Mouse (Mus musculus) stomach, embryonic 16.5 days (tissue): ENCODE measurements at regions not wholly inside any gene's neighbourhood (a gene's known extent, or its start where the extent isn't known, plus 50 kb on each side); places are given as distances from the start of the nearest gene placed in this dataset.
A peak's percentile ranks its signal among the peaks of the same experiment; 100 is the strongest.
"Not testable (repeated sequence)": the region's sequence is repeated elsewhere in the genome, so short reads cannot be mapped to it uniquely, and the experiment has no call there.

Experiments used
- ATAC-seq: fragments of 200-750 bp; cut with Nextera tagmentation; 2 replicates; pipeline ENCODE4 v1.8.0; 2017; ENCODE audit warnings: moderate number of reproducible peaks, moderate TSS enrichment; ENCODE audit not compliant: insufficient read depth, low FRiP score
- H3K27ac ChIP-seq: fragments of 300-500 bp; sonication (generic); 2 replicates; pipeline ENCODE4 v1.5.1; 2014; ENCODE audit warnings: low read length
- H3K27me3 ChIP-seq: fragments of 300-500 bp; sonication (generic); 2 replicates; pipeline ENCODE4 v1.6.1; 2014; ENCODE audit warnings: low read length, control low read depth, mixed read lengths; ENCODE audit not compliant: control insufficient read depth, insufficient read depth
- H3K36me3 ChIP-seq: fragments of 300-500 bp; sonication (generic); 2 replicates; pipeline ENCODE4 v1.6.1; 2014; ENCODE audit warnings: low read length; ENCODE audit not compliant: control insufficient read depth, insufficient read depth
- H3K4me1 ChIP-seq: fragments of 300-500 bp; sonication (generic); 2 replicates; pipeline ENCODE4 v1.6.1; 2014; ENCODE audit warnings: low read length, control low read depth, mixed read lengths; ENCODE audit not compliant: control insufficient read depth, insufficient read depth
- H3K4me2 ChIP-seq: fragments of 300-500 bp; sonication (generic); 2 replicates; pipeline ENCODE4 v1.6.1; 2014; ENCODE audit warnings: low read depth, low read length, mixed read lengths
- H3K4me3 ChIP-seq: fragments of 300-500 bp; sonication (generic); replicated peaks from 2 replicates; pipeline ENCODE4 v1.5.1; 2014; ENCODE audit warnings: mild to moderate bottlenecking, low read length
- H3K9ac ChIP-seq: fragments of 300-500 bp; sonication (generic); 2 replicates; pipeline ENCODE4 v1.6.1; 2014; ENCODE audit warnings: low read length
- H3K9me3 ChIP-seq: fragments of 300-500 bp; sonication (generic); replicated peaks from 2 replicates; pipeline ENCODE4 v1.6.1; 2016; ENCODE audit warnings: low read length, control low read depth; ENCODE audit not compliant: control insufficient read depth
- WGBS: fragments of 180-500 bp; shearing (Covaris S2); extraction: QIAGEN DNeasy Blood & Tissue Kit; methylation state at CpG from one replicate; pipeline ENCODE4 v1.1.7; 2014; 5-methylcytosine and 5-hydroxymethylcytosine counted together

DNA sequence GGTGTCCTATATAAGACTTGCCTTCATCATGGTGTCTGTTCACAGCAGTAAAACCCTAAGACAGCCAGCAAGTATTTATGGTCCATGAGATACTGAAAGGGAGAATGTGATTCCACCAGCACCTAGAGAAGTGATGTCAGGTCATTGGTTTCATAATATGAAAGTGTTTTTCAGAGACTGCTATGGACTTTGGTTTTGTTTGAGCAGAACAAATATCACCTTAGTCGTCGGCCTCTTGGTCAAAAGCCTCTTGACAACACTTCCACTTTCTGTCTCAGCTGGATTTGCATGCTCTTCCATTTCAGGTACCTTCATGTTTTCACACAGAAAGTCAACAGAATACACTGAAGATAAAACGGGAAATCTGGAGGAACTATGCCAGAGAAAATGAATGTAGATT, 56.7 kb upstream of the Lrrc8b start:
- H3K36me3 ChIP-seq: no peaks in the 10 kb centered on the region
- no peaks in the 10 kb centered on the region for H3K4me1 ChIP-seq
- no peak overlapping the region for H3K27ac ChIP-seq
- no peaks in the 10 kb centered on the region for H3K9me3 ChIP-seq
- no peak overlapping the region for H3K9ac ChIP-seq
- no peak overlapping the region for H3K4me2 ChIP-seq
- 72% methylated on average over 3 of the region's 3 CpGs for WGBS
- H3K27me3 ChIP-seq: no peaks in the 10 kb centered on the region
- no peak overlapping the region for H3K4me3 ChIP-seq
- no peak for ATAC-seq

- not testable (repeated sequence) for H3K4me3 ChIP-seq, H3K36me3 ChIP-seq, H3K4me1 ChIP-seq, H3K27me3 ChIP-seq, H3K9ac ChIP-seq, H3K4me2 ChIP-seq, H3K9me3 ChIP-seq, H3K27ac ChIP-seq, ATAC-seq
- 80% methylated on average over 1 of the region's 1 CpGs for WGBS
These were observed 59.2 kb upstream of the Lrrc8b start for GRCm38 (mm10) chr5:105356393-105356792.

DNA sequence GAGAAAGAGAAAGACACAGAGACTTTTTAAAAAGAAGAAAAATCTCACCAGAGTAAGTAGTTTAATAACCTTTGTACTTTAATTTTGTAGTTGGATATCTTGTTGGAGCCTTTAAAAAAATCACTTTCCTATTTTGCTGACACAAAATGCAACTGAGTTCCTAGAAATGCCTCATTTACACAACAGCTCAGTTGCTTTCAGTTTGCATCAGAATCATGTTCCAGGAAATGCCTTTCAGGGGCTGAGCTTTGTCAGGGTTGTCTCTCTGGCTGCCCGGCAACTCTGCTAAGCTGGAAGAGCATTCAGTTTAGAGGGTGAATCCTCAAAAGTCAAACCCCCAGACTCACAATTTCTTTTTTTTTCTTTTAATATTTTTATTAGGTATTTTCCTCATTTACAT, 60.5 kb upstream of the Gbp6 start:
- Histone ChIP-seq H3K27me3 (no peaks in the 10 kb centered on the region), H3K4me1 (no peaks in the 10 kb centered on the region), H3K9ac (no peak overlapping the region), H3K4me2 (no peak overlapping the region), H3K9me3 (no peaks in the 10 kb centered on the region), H3K36me3 (no peaks in the 10 kb centered on the region), H3K27ac (no peak overlapping the region), H3K4me3 (no peak overlapping the region)
- no peak for ATAC-seq
- whole genome bisulfite sequencing: 64% methylated on average over 1 of the region's 1 CpGs

- Histone ChIP-seq H3K36me3 (no peaks in the 10 kb centered on the region), H3K9ac (no peak overlapping the region), H3K4me2 (no peak overlapping the region), H3K27ac (peak overlapping the region; percentile 23; the same call in 1 of the 2 replicates), H3K4me3 (no peak overlapping the region), H3K27me3 (no peaks in the 10 kb centered on the region), H3K9me3 (no peaks in the 10 kb centered on the region), H3K4me1 (peaks cover 4% of the 10 kb centered on the region; the same call in 1 of the 2 replicates)
- ATAC-seq: peak; percentile 69; the same call in 1 of the 2 replicates
These were observed 53.0 kb upstream of the Gbp6 start for GRCm38 (mm10) chr5:105346463-105346862.

- H3K9me3 ChIP-seq, H3K27me3 ChIP-seq, H3K9ac ChIP-seq, ATAC-seq, H3K36me3 ChIP-seq, H3K4me2 ChIP-seq, H3K4me3 ChIP-seq, H3K4me1 ChIP-seq, H3K27ac ChIP-seq: not testable (repeated sequence)
- 24% methylated on average over 1 of the region's 1 CpGs for WGBS
These were observed 52.5 kb upstream of the Gbp6 start for GRCm38 (mm10) chr5:105345953-105346352.

- H3K9me3 ChIP-seq: no peaks in the 10 kb centered on the region
- no peaks in the 10 kb centered on the region for H3K27me3 ChIP-seq
- peaks cover 4% of the 10 kb centered on the region; the same call in 1 of the 2 replicates for H3K4me1 ChIP-seq
- WGBS: 74% methylated on average over 6 of the region's 6 CpGs
- no peak overlapping the region for H3K4me2 ChIP-seq
- ATAC-seq: no peak
- no peak overlapping the region for H3K4me3 ChIP-seq
- no peak overlapping the region for H3K9ac ChIP-seq
- no peak overlapping the region for H3K27ac ChIP-seq
- H3K36me3 ChIP-seq: no peaks in the 10 kb centered on the region
These were observed 51.6 kb upstream of the Gbp6 start for GRCm38 (mm10) chr5:105344808-105345732.

- H3K9me3 ChIP-seq, H3K27me3 ChIP-seq, ATAC-seq, H3K4me1 ChIP-seq, H3K4me2 ChIP-seq, H3K27ac ChIP-seq, H3K36me3 ChIP-seq, H3K4me3 ChIP-seq, H3K9ac ChIP-seq: not testable (repeated sequence)
- 61% methylated on average over 2 of the region's 2 CpGs for WGBS
These were observed 50.3 kb upstream of the Gbp6 start for GRCm38 (mm10) chr5:105343816-105344215.
